Mouse (Mus musculus): ENCODE results near the gene Zmynd8.

GRCm38 (mm10) chr2:165820073-165820472 is 78.7 kb downstream of the Zmynd8 start:
- TF ChIP-seq CTCF (conservative IDR thresholded peaks at IDR 0.05; ENCODE audit: insufficient read depth, insufficient read length, low read depth, low read length) (no peak), POLR2A (IDR thresholded peaks at IDR 0.05; ENCODE audit: low read depth, low read length) (no peak)
